Mouse (Mus musculus) layer of hippocampus, adult 2 months (tissue): ENCODE measurements around the gene Elmsan1. TPM values are rescaled to one million over a fixed set of nuclear protein-coding genes. Genes with fewer than 3 reads are reported as not detected.

Experiments used
- DNase-seq, 2 experiments: peaks; one replicate each; pipeline ENCODE4 v3.0.0; 2022; ENCODE audit warnings: low spot score in 2 of 2
- H3K27ac ChIP-seq: fragments of 200-600 bp; 2 replicates; pipeline ENCODE4 v1.8.1; 2022
- H3K4me3 ChIP-seq: fragments of 200-600 bp; 2 replicates; pipeline ENCODE4 v1.8.1; 2022; ENCODE audit warnings: mild to moderate bottlenecking
- CTCF ChIP-seq: fragments of 200-600 bp; conservative IDR thresholded peaks from 2 replicates; pipeline ENCODE4 v1.8.1; 2022; ENCODE audit warnings: antibody characterized with exemption, mild to moderate bottlenecking, moderate library complexity
- total RNA-seq, 2 experiments: library from RNA; stranded (reverse); gene quantifications; 2 replicates each; pipeline ENCODE4 v1.2.3; 2021

Gene Elmsan1
- total RNA-seq, 2 experiments from 2014 or later: 24.6 to 27.2 TPM

DNA sequence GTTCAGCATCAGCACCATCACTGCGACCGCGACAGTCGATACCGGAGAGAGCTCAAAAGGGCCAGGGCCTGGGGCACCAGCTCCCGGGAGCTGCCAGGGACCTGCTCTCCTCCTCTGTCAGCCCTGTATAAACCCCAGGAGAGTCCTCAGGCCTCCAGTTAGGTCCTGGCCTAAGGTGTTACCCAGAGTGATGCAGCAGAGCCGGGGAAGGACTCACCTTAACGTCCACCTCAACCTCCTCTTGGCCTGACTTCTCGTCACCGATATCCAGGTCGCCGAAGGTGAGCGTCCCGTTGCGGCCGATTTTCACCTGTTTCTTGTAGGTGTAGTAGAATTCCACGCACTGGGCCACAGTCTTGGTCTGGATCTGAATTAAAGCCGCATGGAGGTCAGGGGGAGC lies 62.5 kb downstream of the Elmsan1 start:
- no peak overlapping the region for H3K27ac ChIP-seq
- DNase-seq: no peak
- no peak for TF ChIP-seq CTCF
- no peak overlapping the region for H3K4me3 ChIP-seq

DNA sequence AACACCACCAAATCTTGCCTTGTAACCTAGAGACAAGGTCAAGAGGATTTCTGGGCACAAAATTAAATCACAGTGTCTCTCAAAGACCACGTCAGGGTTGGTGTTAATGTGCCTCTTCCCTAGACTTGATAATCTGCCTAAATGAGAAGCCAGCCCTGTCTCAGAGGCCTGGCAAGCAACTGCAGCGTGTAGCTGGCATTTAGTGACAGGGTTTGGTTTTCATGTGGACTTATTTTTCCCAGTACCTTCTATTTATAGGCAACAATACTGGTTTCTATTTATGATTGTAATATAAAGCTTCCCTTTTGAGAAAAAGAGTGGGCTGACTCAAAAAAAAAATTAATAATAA lies 63.2 kb downstream of the Elmsan1 start:
- no peak for DNase-seq
- H3K27ac ChIP-seq: peak overlapping the region; percentile 28
- no peak for TF ChIP-seq CTCF
- no peak overlapping the region for H3K4me3 ChIP-seq

DNA sequence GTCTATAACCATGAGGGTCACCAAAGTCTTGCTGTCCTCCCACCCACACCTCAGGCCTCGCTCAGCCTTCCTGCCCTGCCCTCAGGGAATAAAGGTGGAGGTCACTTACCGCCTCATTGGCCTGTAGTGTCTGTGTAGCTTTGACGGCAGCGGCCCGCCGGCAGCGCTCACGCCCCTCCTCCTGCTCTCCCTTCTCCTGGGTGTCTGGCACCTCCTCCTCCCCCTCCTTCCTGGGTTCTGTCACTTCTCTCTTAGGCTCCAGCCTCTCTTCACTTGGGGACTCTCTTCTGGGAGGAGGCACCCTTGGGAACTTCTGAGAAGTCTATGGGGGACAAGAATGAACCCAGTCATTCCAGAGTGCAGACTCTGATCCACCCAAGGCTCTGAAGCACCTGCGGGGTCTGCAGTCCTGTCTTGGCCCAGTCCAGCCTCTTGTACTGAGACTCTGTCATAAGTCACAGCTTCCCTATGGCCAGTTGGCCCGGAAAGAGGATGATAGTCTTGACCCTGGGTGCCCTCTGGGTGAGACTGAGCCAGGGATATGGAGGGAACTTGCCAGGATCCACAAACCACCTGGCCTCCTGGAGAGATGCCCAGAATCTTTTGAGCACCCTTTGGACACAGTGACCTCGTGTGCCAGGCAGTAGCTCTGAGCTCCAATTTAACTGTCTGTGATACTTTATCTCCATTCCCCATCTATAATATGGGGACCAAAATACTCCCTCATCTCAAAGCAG lies 63.7 kb downstream of the Elmsan1 start:
- H3K27ac ChIP-seq: peak overlapping the region; percentile 28
- no peak for DNase-seq
- no peak overlapping the region for H3K4me3 ChIP-seq
- TF ChIP-seq CTCF: no peak

DNA sequence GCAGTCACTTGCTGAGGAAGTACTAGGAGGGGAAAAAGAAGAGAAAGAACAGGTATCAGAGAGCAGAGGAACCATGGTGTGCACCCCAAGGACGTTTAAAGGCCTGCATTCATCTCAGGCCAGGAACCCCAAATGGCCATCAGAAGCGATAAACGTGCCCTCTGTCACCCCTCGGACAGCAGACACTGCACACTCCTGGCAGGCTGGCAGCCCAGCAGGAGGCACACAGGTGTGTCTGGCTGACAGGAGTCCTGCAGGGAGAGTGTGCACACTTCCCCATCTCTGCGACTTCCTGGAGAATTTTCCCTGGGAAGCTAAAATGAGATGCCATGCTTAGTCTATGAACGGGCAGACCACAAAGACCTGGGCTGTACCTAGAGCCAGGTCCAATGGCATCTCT lies 65.3 kb downstream of the Elmsan1 start:
- no peak for TF ChIP-seq CTCF
- no peak overlapping the region for H3K4me3 ChIP-seq
- no peak for DNase-seq
- H3K27ac ChIP-seq: no peak overlapping the region

DNA sequence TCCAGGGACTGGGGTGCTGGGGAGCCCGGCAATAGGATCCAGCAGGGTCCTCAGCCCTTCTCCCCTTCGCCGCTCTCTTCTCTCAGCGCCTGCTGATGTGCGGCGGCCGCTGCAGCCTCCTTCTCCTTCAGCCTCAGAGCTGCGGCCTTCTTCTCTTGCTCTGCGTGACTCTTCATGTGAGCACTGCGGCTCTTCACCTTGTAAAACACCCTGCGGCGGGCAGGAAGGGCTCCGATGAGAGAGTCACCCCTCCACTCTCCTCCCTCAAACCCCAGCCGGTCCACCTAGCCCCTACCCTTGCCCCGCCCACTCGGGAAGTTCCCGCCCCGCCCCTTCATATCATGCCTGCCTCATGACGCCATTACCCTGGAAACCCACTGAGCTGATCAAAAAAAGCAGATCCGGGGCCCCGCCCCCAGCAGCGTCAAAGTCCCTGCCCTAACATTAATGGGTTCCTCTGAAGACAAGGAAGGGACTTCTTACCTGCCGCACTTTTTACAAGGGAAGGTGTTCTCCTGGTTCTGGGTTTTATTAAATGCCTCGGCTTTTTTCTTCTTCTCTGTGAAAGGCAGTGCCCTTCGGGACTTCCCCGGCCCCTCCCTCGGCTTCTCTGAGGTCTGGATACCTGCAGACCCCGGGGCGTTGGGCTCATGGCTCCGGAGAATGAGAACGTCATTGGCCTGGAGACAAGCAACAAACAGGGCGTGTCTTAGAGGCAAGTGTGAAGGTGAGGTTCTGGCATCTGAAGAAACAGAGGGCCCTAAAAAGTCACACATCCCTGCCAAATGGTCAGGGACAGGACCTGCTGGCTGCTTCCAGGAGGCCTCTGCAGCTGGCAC lies 66.1 kb downstream of the Elmsan1 start:
- H3K4me3 ChIP-seq: no peak overlapping the region
- no peak for DNase-seq
- 0 out of 2 replicates have a peak overlapping the region, but pooled peaks have one; percentile 36 for H3K27ac ChIP-seq
- no peak for TF ChIP-seq CTCF

DNA sequence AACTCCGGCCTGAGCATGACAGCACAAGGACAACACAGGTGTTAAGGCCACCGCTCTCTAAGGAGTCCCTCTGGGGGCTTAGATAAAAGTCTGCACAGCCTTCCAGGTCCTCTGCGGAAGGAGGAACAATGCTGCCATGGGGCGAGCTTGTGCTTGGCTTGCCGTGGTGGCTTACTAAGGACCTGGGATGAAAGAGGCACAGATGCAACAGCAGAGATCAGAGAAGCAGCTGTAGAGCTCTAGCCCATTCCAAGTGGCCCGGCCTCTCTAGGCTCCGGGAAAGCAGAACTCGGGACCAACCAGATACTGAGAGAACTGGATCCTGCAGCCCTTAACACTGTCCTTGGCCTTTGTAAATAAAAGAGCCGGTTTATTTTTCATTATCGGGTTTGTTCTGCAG lies 66.8 kb downstream of the Elmsan1 start:
- no peak overlapping the region for H3K4me3 ChIP-seq
- DNase-seq: no peak
- no peak for TF ChIP-seq CTCF
- H3K27ac ChIP-seq: 0 out of 2 replicates have a peak overlapping the region, but pooled peaks have one; percentile 36

DNA sequence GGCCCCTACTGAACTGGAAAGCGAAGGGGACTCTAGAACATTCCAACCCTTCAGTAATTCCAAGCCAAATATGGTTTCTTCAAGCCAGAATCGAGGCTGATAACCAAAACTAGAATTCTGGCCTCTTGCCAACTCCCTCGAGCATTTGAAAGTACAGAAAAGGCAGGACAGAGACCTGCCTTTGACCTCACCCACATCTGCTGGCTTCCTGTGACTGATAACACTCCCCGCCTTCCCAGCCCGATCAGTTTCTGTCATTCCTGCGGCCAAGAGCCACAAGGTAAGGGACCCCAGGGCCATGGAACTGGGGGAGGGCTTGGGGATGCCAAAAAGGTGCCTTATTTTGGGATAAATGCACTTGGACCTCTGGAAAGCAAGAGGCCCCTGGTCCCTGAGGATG lies 67.7 kb downstream of the Elmsan1 start:
- no peak for DNase-seq
- TF ChIP-seq CTCF: no peak

DNA sequence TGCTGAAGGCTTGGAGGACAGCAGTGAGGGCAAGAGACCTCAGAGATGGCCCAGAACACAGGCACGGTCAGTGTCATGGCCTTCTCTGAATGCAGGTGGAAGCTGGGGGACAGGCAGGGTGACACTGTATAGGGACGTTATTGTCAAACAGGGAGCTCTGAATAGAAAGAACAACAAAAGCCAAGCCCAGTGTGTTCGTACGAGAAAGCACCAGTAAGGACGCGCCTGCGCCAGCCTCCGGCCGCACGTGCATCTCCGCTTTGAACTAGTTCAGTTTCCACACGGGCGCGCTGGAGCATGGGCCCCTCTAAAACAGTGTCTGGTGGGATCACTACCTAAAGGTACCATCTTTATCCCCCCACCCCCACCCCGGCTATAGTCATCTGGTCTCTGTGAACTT lies 68.7 kb downstream of the Elmsan1 start:
- no peak for TF ChIP-seq CTCF
- DNase-seq: no peak
- Histone ChIP-seq H3K27ac (peak overlapping the region; percentile 52; the same call in 1 of the 2 replicates), H3K4me3 (no peak overlapping the region)

More for the DNA sequence above, 67.7 kb downstream of the Elmsan1 start:
- Histone ChIP-seq H3K27ac (0 out of 2 replicates have a peak overlapping the region, but pooled peaks have one; percentile 36), H3K4me3 (no peak overlapping the region)

DNA sequence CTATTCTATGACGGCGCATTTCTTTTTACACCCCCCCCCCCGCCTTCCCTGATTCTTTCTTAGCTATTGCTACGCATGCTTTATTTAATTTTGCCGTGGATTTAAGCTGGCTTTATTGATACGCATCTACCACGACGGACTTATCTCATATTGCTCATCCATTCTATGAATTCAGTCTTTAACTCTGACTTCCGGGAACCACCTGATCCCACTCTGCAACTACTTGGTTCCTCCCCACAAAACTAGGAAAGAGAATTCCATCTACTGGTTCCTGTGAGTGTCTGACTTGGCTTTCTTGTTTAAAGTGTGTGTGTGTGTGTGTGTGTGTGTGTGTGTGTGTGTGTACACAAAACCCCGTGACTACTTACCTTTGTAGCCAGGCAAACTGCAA lies 70.1 kb downstream of the Elmsan1 start:
- Histone ChIP-seq H3K27ac (peak overlapping the region; percentile 84), H3K4me3 (peak overlapping the region; percentile 61)
- no peak for DNase-seq
- no peak for TF ChIP-seq CTCF

DNA sequence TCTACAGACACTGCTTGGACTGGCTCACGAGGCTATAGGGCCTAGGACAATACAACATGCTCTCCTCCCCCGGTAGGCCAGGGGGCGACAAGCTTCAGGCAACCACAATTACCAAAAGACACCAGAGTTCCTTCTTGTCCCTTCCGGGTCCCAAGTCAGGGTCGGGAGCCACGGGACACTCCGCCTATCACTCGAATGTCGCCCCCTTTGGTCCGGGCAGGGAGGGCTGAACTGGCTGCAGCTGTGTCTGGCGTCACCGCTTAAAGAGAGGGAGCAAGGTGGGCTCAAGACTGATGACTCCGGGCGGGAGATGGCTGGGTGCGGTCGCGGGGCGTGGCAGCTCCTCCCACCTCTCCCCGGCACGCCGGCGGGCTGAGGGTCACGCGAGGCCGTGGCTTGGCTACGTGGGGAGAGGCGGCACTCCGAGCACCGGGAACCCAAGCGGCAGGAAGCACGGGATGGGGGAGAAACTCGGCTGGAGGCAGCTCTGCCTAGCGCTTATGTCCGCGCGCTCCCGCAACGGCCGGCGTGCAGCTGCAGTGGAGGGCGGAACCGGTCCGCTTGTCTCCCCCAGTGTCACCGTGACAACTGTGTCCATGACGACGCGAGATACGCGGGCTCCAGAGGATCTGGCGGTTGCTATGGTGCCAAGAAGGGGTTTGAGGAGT lies 70.6 kb downstream of the Elmsan1 start, which contains the start of gene Pnma1:
Pnma1 (minus strand) TSS at position 536 of the 668 bp plus-strand sequence.
- DNase-seq: peak; percentile 72 to 90
- H3K27ac ChIP-seq: peak within 1 kb of the TSS; percentile 84
- H3K4me3 ChIP-seq: peak within 1 kb of the TSS; percentile 61
- TF ChIP-seq CTCF: peak; percentile 68

DNA sequence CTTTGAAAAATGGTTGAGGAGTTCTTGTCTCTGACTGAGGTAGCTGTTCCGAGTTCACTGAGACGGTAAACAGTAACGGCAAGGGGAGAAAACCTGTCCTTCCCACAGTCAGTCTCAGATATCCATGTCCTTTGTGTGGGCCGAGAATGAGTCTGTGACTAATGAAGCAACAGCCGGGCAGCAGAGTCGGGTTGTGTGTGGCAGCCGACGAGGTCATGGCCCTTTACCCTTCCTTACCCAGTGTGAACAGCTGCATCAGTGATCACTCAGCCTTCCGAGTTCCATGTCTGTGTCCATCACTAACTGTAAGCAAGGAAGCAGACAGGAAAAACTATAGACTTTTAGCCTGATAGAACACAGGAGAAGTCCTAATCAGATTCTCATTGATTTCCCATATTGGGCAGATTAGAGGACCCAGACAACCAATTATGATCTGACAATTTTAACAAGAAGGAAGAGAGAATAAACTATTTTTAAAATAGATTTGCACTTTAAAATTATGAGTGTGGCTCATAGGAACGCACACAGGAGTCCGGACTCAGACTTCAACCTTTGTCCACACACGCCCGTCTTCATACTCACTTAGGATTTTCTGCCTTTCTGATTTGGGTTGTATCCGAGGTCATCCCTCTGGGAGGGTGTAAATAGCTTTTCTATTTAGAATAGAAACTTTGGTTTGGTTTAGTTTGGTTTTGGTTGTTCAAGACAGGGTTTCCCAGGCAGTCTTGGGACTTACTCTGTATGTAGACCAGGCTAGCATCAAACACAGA lies 76.2 kb downstream of the Elmsan1 start:
- no peak for TF ChIP-seq CTCF
- H3K4me3 ChIP-seq: no peak overlapping the region
- H3K27ac ChIP-seq: no peak overlapping the region
- no peak for DNase-seq

DNA sequence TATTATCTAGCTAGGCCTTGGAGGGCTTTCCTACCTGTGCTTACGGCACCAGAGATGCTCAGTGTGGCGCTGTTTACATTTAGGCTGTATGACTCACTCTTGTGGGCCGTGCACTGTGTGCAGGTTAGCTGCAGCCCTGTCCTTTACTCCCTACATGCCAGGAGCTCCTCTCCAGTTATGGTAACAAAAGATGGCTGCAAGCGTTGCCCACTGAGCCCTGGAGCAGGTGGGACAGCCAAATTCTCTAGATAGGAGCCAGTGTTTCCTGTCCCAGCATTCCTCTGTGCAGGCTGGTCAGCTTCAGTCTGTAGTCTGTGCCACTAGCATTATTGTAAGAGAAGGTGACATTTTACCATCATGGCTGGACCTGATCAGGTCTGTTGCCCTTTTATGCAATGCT lies 77.4 kb downstream of the Elmsan1 start:
- H3K27ac ChIP-seq: no peak overlapping the region
- no peak for DNase-seq
- H3K4me3 ChIP-seq: no peak overlapping the region
- no peak for TF ChIP-seq CTCF
